ENCODE assay signal across 21 mouse cellular contexts in the genomic region with DNA sequence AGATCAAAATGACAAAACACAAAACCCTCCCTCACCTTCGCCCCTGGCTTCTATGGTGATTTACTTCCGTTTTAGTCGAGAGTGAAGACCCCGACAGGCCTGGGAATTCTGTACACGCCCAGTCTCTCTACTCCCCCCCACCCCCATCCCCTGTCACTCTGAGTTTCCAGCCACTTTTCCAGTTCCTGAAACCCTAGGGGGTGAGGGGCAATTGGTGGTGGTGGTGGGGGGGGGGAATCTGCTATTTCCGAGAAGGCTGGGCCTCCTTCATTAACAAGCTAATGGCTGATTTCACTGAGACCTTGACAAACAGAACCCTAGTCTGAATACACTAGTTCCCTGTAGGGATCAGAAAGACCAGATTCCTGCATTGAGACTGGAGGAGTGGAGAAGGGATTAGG. TPM values are rescaled to one million over a fixed set of nuclear protein-coding genes. Genes with fewer than 3 reads are reported as not detected.
A peak's percentile ranks its signal among the peaks of the same experiment; 100 is the strongest.
DNase-seq lines count a peak whose midpoint lies in the region; ATAC-seq and TF ChIP-seq lines count a peak whose summit lies in the region.
"Had no signal": no experiment of that assay in that cellular context is flagged by ENCODE, and none has a peak within 500 bp of the region (broad histone marks: within the 10 kb centered on the region; RNA-seq: fewer than 3 reads in every experiment).

No protein-coding gene starts in this region.

- no peak overlapping the region for H3K4me2 ChIP-seq in forebrain, postnatal 0 days (ENCODE audit: low read depth)
- peak overlapping the region; percentile 14; the same call in 1 of the 2 replicates for H3K4me2 ChIP-seq in kidney, embryonic 15.5 days
- peak overlapping the region; percentile 16; the same call in 1 of the 2 replicates for H3K4me2 ChIP-seq in forebrain, embryonic 14.5 days (ENCODE audit: low read length)

- H3K4me3 ChIP-seq in forebrain, embryonic 10.5 days, result peak overlapping the region; percentile 34
- H3K4me3 ChIP-seq in forebrain, postnatal 0 days (ENCODE audit: low read depth, low read length), result no peak overlapping the region
- H3K4me3 ChIP-seq in kidney, embryonic 15.5 days (replicated peaks), result no peak overlapping the region
- H3K4me3 ChIP-seq in ES-Bruce4 (ENCODE audit: low read depth, low read length), result peak overlapping the region; percentile 79
- no peak overlapping the region for H3K4me3 ChIP-seq in forebrain, embryonic 14.5 days (ENCODE audit: low read depth, low read length)
- H3K4me3 ChIP-seq: heart, embryonic 15.5 days; liver, embryonic 13.5 days had no signal

- peak overlapping the region; percentile 72 for H3K27ac ChIP-seq in forebrain, embryonic 10.5 days
- no peak overlapping the region for H3K27ac ChIP-seq in forebrain, postnatal 0 days (ENCODE audit: low read depth, low read length)
- H3K27ac ChIP-seq in kidney, embryonic 15.5 days, result no peak overlapping the region
- peak overlapping the region; percentile 100 for H3K27ac ChIP-seq in ES-Bruce4 (ENCODE audit: insufficient read depth, low read length)
- no peak overlapping the region for H3K27ac ChIP-seq in forebrain, embryonic 14.5 days (ENCODE audit: low read depth, low read length)
- H3K27ac ChIP-seq: heart, embryonic 15.5 days; kidney, postnatal 0 days; liver, embryonic 13.5 days had no signal

- no peaks in the 10 kb centered on the region for H3K9me3 ChIP-seq in forebrain, embryonic 10.5 days
- no peaks in the 10 kb centered on the region for H3K9me3 ChIP-seq in forebrain, postnatal 0 days (ENCODE audit: low read length)
- H3K9me3 ChIP-seq in kidney, embryonic 15.5 days (replicated peaks), result no peaks in the 10 kb centered on the region
- no peaks in the 10 kb centered on the region for H3K9me3 ChIP-seq in ES-Bruce4 (replicated peaks; ENCODE audit: control insufficient read depth, insufficient read depth, low read length, poor library complexity, severe bottlenecking)
- no peaks in the 10 kb centered on the region for H3K9me3 ChIP-seq in forebrain, embryonic 14.5 days (replicated peaks; ENCODE audit: control insufficient read depth, low read length)
- H3K9me3 ChIP-seq: heart, embryonic 15.5 days; liver, embryonic 13.5 days had no signal

- TF ChIP-seq EP300 in ES-Bruce4 (IDR thresholded peaks at IDR 0.05; ENCODE audit: insufficient read depth, low read depth, low read length), result peak; percentile 99

- H3K27me3 ChIP-seq in forebrain, embryonic 10.5 days (ENCODE audit: poor library complexity, severe bottlenecking), result peaks cover 93% of the 10 kb centered on the region
- peaks cover 17% of the 10 kb centered on the region for H3K27me3 ChIP-seq in forebrain, postnatal 0 days (ENCODE audit: insufficient read depth, low read length)
- H3K27me3 ChIP-seq in kidney, embryonic 15.5 days, result peaks cover 64% of the 10 kb centered on the region
- H3K27me3 ChIP-seq in ES-Bruce4 (ENCODE audit: control insufficient read depth, insufficient read depth, low read length, poor library complexity, severe bottlenecking), result no peaks in the 10 kb centered on the region
- peaks cover 16% of the 10 kb centered on the region; the same call in 1 of the 2 replicates for H3K27me3 ChIP-seq in forebrain, embryonic 14.5 days (replicated peaks; ENCODE audit: control insufficient read depth, insufficient read depth, low read length)

- DNase-seq in forebrain, embryonic 10.5 days (ENCODE audit: extremely low spot score, low spot score), result peak; percentile 50
- DNase-seq in forebrain, postnatal 0 days, result no peak
- DNase-seq in kidney, adult 8-10 months, result no peak
- no peak for DNase-seq in forebrain, embryonic 14.5 days (ENCODE audit: low spot score)
- DNase-seq in spleen, postnatal 10 days (ENCODE audit: low spot score in 2 of 2), result no peak
- no peak for DNase-seq in right cerebral cortex, postnatal 14 days
- DNase-seq: adrenal gland, postnatal 25 days; cerebellum, postnatal 14 days; gastrocnemius, postnatal 14 days; liver, embryonic 13.5 days; lung, postnatal 10 days; right cerebral cortex, postnatal 25 days had no signal

- H3K4me1 ChIP-seq in forebrain, embryonic 10.5 days, result peaks cover 37% of the 10 kb centered on the region
- no peaks in the 10 kb centered on the region for H3K4me1 ChIP-seq in forebrain, postnatal 0 days (ENCODE audit: insufficient read depth)
- H3K4me1 ChIP-seq in kidney, embryonic 15.5 days, result peaks cover 13% of the 10 kb centered on the region
- H3K4me1 ChIP-seq in ES-Bruce4 (ENCODE audit: control insufficient read depth, insufficient read depth, low read length), result peaks cover 4% of the 10 kb centered on the region
- H3K4me1 ChIP-seq in forebrain, embryonic 14.5 days (ENCODE audit: control insufficient read depth, insufficient read depth, low read length), result 0 out of 2 replicates have a peak, but pooled peaks cover 6% of the 10 kb centered on the region

- no peak for TF ChIP-seq CTCF in forebrain, postnatal 0 days (IDR thresholded peaks at IDR 0.05; ENCODE audit: low read depth)
- no peak for TF ChIP-seq CTCF in ES-Bruce4 (IDR thresholded peaks at IDR 0.05; ENCODE audit: low read depth, low read length)

- TF ChIP-seq POLR2A in ES-Bruce4 (IDR thresholded peaks at IDR 0.05; ENCODE audit: insufficient read depth, low read length), result no peak

- H3K36me3 ChIP-seq in forebrain, embryonic 10.5 days (replicated peaks), result no peaks in the 10 kb centered on the region
- H3K36me3 ChIP-seq in forebrain, postnatal 0 days (ENCODE audit: insufficient read depth), result no peaks in the 10 kb centered on the region
- no peaks in the 10 kb centered on the region for H3K36me3 ChIP-seq in kidney, embryonic 15.5 days
- H3K36me3 ChIP-seq in ES-Bruce4 (ENCODE audit: control insufficient read depth, insufficient read depth, low read length, poor library complexity, severe bottlenecking), result peaks cover 13% of the 10 kb centered on the region
- no peaks in the 10 kb centered on the region for H3K36me3 ChIP-seq in forebrain, embryonic 14.5 days (ENCODE audit: control insufficient read depth, insufficient read depth, low read length)
- H3K36me3 ChIP-seq: heart, embryonic 15.5 days; liver, embryonic 13.5 days had no signal

- WGBS in forebrain, embryonic 10.5 days, result 2% methylated on average over 6 of the region's 6 CpGs
- WGBS in forebrain, postnatal 0 days, result 20% methylated on average over 6 of the region's 6 CpGs
- WGBS in kidney, embryonic 15.5 days, result 16% methylated on average over 6 of the region's 6 CpGs
- WGBS in forebrain, embryonic 14.5 days, result 3% methylated on average over 6 of the region's 6 CpGs

- H3K9ac ChIP-seq in forebrain, postnatal 0 days, result no peak overlapping the region
- no peak overlapping the region for H3K9ac ChIP-seq in kidney, embryonic 15.5 days
- peak overlapping the region; percentile 76 for H3K9ac ChIP-seq in ES-Bruce4 (ENCODE audit: low read depth, poor library complexity, severe bottlenecking)
- H3K9ac ChIP-seq in forebrain, embryonic 14.5 days (ENCODE audit: low read length), result peak overlapping the region; percentile 17; the same call in 1 of the 2 replicates
- H3K9ac ChIP-seq: heart, embryonic 15.5 days; liver, embryonic 13.5 days had no signal

- no peak for ATAC-seq in forebrain, postnatal 0 days
- no peak for ATAC-seq in kidney, embryonic 15.5 days (replicated peaks; ENCODE audit: low FRiP score)
- no peak for ATAC-seq in forebrain, embryonic 14.5 days

RNA-seq across cellular contexts. Expression of gene Tdgf1, which starts 1.3 kb away (rescaled TPM):
- polyA plus RNA-seq in forebrain, embryonic 10.5 days (2016; fragmentation: Nextera tagmentation; extraction: Ambion mirVana), result 0.34 and 0.61 TPM in 2 replicates
- total RNA-seq in forebrain, postnatal 0 days (2014; rRNA removed), result not detected in 2 replicates
- 0.09 and 0.12 TPM in 2 replicates for polyA plus RNA-seq in forebrain, postnatal 0 days (2015; fragmentation: Nextera tagmentation; extraction: Ambion mirVana)
- not detected in 2 replicates for polyA plus RNA-seq in kidney, embryonic 15.5 days (2015; fragmentation: Nextera tagmentation; extraction: Ambion mirVana)
- polyA plus RNA-seq in ES-Bruce4 (2011; ENCODE audit: insufficient read depth, insufficient read length, low read depth, missing spikeins), result 462 and 483 TPM in 2 replicates
- polyA plus RNA-seq in forebrain, embryonic 14.5 days (2014; fragmentation: Nextera tagmentation; extraction: Ambion mirVana), result not detected in 2 replicates
- total RNA-seq: adrenal gland, postnatal 25 days; gastrocnemius, postnatal 14 days; megakaryocyte-erythroid progenitor cell, adult 5-6 weeks had no signal
- polyA plus RNA-seq: heart, embryonic 15.5 days; kidney, postnatal 0 days; liver, embryonic 13.5 days had no signal

RNA-seq across cellular contexts. Expression of gene Lrrc2, which starts 4.1 kb away (rescaled TPM):
- polyA plus RNA-seq in forebrain, embryonic 10.5 days (2016; fragmentation: Nextera tagmentation; extraction: Ambion mirVana), result 0.09 TPM in 1 of 2 replicates, not detected in the other
- total RNA-seq in forebrain, postnatal 0 days (2014; rRNA removed), result 0.14 and 0.23 TPM in 2 replicates
- polyA plus RNA-seq in forebrain, postnatal 0 days (2015; fragmentation: Nextera tagmentation; extraction: Ambion mirVana), result 0.42 and 0.96 TPM in 2 replicates
- polyA plus RNA-seq in kidney, embryonic 15.5 days (2015; fragmentation: Nextera tagmentation; extraction: Ambion mirVana), result 0.21 and 0.30 TPM in 2 replicates
- 5.8 and 11.9 TPM in 2 replicates for polyA plus RNA-seq in ES-Bruce4 (2011; ENCODE audit: insufficient read depth, insufficient read length, low read depth, missing spikeins)
- 0.33 and 0.37 TPM in 2 replicates for polyA plus RNA-seq in forebrain, embryonic 14.5 days (2014; fragmentation: Nextera tagmentation; extraction: Ambion mirVana)
- total RNA-seq: neutrophil, adult 5-6 weeks had no signal

RNA-seq across cellular contexts. Expression of gene Fam240a, which starts 30.6 kb away (rescaled TPM):
- not detected in 2 replicates for polyA plus RNA-seq in forebrain, embryonic 10.5 days (2016; fragmentation: Nextera tagmentation; extraction: Ambion mirVana)
- total RNA-seq in forebrain, postnatal 0 days (2014; rRNA removed), result 0.54 TPM in 1 of 2 replicates, not detected in the other
- polyA plus RNA-seq in forebrain, postnatal 0 days (2015; fragmentation: Nextera tagmentation; extraction: Ambion mirVana), result 0.58 TPM in 1 of 2 replicates, not detected in the other
- not detected in 2 replicates for polyA plus RNA-seq in kidney, embryonic 15.5 days (2015; fragmentation: Nextera tagmentation; extraction: Ambion mirVana)
- not detected in 2 replicates for polyA plus RNA-seq in ES-Bruce4 (2011; ENCODE audit: insufficient read depth, insufficient read length, low read depth, missing spikeins)
- not detected in 2 replicates for polyA plus RNA-seq in forebrain, embryonic 14.5 days (2014; fragmentation: Nextera tagmentation; extraction: Ambion mirVana)
- total RNA-seq: adrenal gland, postnatal 25 days; layer of hippocampus, adult 8-10 months; left cerebral cortex, postnatal 14 days; megakaryocyte-erythroid progenitor cell, adult 5-6 weeks had no signal
- polyA plus RNA-seq: embryonic facial prominence, embryonic 14.5 days; heart, embryonic 15.5 days; kidney, postnatal 0 days; liver, embryonic 13.5 days had no signal

RNA-seq across cellular contexts. Expression of gene Rtp3, which starts 43.1 kb away (rescaled TPM):
- 0.27 TPM in 1 of 2 replicates, not detected in the other for polyA plus RNA-seq in forebrain, embryonic 10.5 days (2016; fragmentation: Nextera tagmentation; extraction: Ambion mirVana)
- not detected in 2 replicates for total RNA-seq in forebrain, postnatal 0 days (2014; rRNA removed)
- not detected in 2 replicates for polyA plus RNA-seq in forebrain, postnatal 0 days (2015; fragmentation: Nextera tagmentation; extraction: Ambion mirVana)
- 0.86 and 1.0 TPM in 2 replicates for polyA plus RNA-seq in kidney, embryonic 15.5 days (2015; fragmentation: Nextera tagmentation; extraction: Ambion mirVana)
- polyA plus RNA-seq in ES-Bruce4 (2011; ENCODE audit: insufficient read depth, insufficient read length, low read depth, missing spikeins), result not detected in 2 replicates
- polyA plus RNA-seq in forebrain, embryonic 14.5 days (2014; fragmentation: Nextera tagmentation; extraction: Ambion mirVana), result not detected in 2 replicates
- total RNA-seq: megakaryocyte-erythroid progenitor cell, adult 5-6 weeks; neutrophil, adult 5-6 weeks had no signal

Comparison
In these comparisons a context has a peak if more than half of its experiments do, and no peak if none do; other contexts are left out.
1. H3K27ac ChIP-seq: peak in forebrain, embryonic 10.5 days (single experiment) and ES-Bruce4 (single experiment); none in forebrain, postnatal 0 days (single experiment), kidney, embryonic 15.5 days (single experiment) and forebrain, embryonic 14.5 days (single experiment).
2. H3K4me3 ChIP-seq: peak in forebrain, embryonic 10.5 days (single experiment) and ES-Bruce4 (single experiment); none in forebrain, postnatal 0 days (single experiment), kidney, embryonic 15.5 days (single experiment) and forebrain, embryonic 14.5 days (single experiment).
3. H3K9ac ChIP-seq: peak in ES-Bruce4 (single experiment) and forebrain, embryonic 14.5 days (single experiment); none in forebrain, postnatal 0 days (single experiment) and kidney, embryonic 15.5 days (single experiment).
4. RNA of gene Tdgf1, which starts 1.3 kb away (polyA plus RNA-seq): 462 to 483 TPM in ES-Bruce4; 0.34 to 0.61 TPM in forebrain, embryonic 10.5 days, 0.09 to 0.12 TPM in forebrain, postnatal 0 days, not detected in kidney, embryonic 15.5 days and not detected in forebrain, embryonic 14.5 days; every median in the first group is over 100 times any median in the second.